Mouse (Mus musculus) urinary bladder, postnatal 14 days (tissue): ENCODE results near the gene Dhrs11.

ENCODE experiments used
- DNase-seq: peaks from one replicate; pipeline ENCODE4 v3.0.0; 2021; ENCODE audit warnings: low spot score

Gene Dhrs11

DNA sequence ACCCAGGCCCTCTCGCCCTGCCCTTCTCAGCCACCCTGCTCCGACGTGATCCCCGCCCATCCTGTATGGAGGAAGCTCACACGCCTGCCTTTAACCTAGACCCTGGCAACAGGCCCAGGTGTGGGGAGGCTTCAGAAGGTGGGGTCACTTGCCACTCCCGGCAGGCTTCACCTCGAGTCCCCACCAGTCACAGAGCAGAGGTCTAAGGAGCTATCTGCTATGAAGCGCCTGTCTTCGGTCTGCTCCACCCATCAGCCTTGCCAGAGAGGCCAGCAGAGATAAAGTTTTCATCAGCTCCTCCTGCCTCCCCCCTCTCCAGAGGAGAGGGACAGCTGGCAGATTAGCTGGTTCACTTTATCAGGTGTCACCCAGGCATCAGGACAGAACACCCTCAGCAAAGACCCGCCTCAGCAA is 5.3 kb downstream of the Dhrs11 start:
- DNase-seq, result no peak

DNA sequence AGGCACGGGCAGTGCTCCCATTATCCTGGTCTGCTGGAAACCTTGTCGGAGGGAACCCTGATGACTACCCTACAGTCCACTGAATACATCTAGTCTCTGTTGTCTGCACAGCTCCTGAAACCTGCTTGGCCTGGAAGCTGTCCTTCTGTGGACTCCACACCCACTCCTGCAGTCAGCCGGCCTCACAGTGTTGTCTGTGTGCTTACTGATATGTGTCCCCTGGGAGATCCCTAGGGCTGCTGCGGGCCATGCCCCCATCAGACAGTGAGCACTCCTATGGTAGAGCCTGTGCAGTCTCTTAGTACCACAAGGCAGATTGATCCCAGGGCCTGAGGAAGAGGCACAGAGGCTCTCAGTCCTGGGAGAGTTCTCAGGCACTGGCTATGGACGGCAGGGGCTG is 6.3 kb downstream of the Dhrs11 start:
- DNase-seq, result no peak

DNA sequence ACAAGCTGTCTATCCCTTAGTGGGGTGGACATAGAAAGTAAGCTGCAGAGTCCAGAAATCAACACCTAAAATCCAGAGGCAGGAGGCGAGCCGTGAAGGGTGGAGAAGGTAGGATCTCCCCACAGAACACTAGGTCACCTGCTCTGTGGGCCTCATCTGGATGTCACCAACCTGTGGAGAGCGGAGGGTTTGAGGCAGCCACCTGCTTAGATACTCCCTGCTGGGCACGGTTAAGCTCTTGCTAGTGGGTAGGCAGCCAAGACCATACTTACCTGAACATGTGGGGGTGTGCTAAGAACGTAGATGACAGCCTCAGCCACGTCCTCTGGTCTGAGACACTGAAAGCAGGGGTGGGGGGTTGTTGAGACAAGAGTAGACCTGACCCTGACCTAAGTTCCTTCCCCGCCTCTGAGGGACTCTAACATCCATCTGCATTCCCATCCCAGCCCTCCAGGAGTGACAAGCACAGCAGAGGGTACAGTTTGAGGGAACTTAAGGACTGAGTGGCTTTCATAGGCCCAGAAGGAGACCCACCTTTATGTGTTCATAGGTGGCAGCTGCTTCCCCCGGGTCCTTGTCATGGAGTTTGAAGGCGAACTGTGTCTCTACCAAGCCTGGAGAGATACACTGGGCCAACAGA is 7.5 kb downstream of the Dhrs11 start:
- DNase-seq, result no peak

DNA sequence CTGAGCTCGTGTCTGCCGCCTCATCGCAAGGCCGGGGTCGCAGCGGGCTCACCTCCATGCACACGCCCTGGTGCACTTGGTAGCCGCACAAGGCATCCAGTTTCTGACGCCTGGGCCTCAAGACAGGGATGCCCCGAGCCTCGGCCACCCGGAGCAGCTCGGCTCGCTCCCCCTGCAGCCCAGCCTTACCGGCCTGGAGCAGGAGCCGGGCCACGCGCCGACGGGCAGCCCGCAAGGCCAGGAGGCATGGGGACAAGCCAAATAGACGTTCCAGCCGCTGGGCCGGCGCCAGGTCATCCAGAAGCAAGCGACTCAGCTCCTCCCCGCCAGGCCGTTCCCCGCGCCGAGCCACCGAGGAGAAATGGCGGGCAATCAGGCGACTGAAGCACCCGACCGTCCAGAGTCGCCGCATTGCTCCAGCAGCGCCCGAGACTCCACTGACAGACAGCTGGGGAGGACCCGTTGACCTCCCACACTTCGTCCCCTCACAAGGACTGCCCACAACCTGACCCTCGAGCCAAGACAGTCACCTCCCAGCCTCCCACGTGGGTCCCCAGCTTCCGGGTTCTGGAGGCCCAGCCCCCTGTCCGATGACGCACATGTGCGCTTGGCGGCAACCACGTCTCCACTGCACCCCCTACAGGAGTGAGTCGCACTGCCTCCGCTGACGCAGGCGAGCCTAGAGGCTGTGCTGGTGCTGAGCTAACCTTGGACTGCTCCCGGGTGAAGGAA is 9.7 kb downstream of the Dhrs11 start, which contains the start of gene Mrm1:
TSS of gene Mrm1 (minus strand) at position 555 of the 732 bp plus-strand sequence.
- DNase-seq, result peak; percentile 95

DNA sequence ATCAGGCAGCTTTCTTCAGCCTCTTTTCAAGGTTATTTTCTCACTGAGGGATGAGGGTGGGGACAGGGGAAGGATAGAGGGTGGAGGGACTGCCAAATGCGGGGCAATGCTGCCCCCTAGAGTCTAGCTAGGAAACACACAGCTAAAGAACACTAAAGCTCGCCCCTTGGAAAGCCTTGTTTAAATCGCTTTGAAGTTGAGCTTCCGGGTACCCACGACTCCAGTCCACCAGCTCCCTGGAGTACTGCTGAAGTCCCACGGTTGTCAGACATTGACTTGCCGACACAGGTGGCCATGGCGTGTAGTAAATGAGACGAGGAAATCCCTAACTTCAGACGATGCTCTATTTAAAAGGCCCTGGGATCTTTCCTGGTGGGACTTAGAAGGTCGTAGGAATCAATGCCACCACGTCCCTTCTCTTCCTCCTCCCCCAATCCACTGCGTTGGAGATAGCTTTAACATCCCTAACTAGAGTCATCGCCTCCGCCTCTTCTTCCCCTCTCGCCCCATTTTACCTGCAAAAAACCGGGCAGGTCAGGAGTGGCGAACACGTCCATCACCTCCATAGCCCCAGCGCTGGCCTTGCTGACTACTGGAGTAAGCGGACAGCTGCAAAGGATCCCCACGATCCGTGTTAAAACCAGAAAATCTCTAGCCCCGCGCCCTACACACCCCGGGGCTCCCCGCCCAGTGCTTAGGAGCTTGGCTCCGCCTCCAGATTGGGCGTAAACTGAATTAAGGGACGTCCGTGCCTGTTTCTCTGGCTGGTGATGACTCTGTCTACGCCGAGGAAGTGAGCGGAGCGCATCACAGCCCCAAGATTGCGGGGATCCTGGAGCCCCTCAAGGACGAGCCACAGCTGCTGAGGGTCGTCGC is 10.5 kb downstream of the Dhrs11 start:
- peak; percentile 85 for DNase-seq

DNA sequence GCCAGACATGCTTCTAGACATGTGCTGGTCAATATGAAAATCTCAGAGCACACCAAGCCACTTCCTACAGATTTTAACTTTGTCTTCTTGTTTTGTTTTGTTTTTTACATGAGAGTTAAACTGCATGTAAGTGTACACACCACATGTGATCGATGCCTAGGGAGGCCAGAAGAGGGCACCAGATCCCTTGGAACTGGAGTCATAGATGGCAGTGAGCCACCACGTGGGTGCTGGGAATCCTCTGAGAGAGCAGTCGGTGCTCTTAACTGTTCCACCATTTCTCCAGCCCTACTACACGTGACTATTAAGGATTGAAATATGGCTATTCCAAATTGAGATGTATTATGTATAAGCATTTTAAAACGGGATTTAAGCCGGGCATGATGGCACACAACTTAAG is 11.4 kb downstream of the Dhrs11 start:
- DNase-seq, result no peak

DNA sequence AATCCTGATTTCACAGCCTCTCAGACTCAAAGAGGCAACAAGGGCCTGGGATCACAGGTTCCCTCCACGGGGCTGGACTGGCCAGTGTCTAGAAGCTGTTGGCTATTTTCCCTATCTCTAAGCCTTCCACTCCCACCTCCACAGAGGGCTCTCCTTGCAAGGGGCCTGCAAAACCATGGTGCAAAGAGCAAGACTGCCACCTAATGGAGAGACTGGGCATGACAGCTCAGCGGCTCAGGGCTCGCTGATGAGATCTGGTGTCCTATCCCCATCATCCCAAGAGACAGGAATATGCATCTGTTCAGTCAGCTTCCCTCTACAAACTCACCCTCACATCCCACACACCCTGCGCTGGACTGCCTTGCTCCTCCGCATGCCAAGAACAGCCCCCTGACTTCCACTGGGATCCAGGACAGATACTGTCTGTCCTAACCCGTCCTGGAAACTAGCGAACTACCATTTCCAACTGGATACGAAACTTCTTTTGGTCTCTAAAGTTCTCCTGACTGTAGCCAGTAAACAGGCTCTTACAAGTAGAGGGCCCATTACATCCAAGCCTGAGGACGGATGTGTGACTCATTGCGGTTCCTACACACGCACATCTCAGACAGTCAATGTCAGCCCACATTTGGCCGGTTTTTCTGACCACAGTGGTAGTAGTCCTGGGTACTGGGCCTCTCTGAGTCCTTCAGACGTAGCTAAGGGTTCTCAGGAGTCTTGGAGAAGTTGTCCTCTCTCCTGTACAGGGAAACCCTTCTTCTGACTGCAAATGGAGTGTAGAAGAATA is 14.9 kb downstream of the Dhrs11 start:
- DNase-seq, result peak; percentile 59

DNA sequence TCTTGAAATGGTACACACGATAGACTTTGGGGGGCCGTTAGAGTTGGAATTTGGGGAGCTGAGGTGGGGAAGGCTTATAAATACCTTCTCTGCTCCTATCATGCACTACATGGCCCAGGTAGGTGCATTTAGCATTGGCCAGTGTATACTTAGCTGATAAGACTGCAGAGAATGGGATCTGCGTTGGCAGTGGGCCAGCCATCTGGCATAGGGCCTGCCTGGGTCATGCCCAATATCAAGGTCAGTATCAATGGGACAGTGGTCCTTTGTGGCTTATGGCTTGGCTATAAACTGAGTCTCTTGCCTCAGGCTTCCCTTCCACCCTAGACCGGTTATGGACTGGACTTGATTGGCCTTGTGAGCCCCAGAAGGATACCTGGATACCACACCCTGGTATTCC is 24.4 kb downstream of the Dhrs11 start:
- no peak for DNase-seq

DNA sequence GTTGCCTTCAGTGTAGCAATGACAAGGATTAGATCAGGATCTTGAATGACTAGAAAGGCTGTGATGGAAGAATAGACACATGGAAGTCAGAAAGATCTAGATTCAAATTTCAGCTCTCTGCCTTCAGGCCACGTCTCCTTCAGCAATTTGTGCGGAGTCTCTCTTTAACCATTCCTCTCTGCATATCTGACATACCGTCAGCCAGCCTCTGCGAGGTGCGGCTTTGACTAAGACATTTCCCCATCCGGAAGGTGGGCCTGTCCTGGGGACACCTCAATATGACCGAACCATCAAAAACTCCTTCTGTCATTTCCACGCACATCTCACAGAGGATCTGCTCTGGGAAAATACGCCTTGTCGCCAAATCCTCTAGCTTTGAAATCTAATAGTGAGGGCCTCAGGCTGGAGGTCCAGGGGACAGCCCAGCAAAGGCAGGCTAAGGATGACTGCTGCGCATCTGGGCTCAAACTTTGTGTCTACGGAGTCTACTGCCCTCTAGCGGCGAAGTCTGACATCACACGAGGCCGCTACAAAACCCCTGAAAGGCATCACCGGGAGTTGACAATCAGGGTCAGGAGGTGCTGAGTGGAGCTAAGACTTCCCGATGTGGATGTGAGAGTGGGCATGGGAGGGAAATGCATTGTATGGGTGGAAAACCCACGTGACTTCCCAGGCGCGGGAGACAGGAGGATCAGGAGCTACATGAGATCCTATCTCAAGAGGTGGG is 31.0 kb downstream of the Dhrs11 start:
- DNase-seq, result peak; percentile 66

DNA sequence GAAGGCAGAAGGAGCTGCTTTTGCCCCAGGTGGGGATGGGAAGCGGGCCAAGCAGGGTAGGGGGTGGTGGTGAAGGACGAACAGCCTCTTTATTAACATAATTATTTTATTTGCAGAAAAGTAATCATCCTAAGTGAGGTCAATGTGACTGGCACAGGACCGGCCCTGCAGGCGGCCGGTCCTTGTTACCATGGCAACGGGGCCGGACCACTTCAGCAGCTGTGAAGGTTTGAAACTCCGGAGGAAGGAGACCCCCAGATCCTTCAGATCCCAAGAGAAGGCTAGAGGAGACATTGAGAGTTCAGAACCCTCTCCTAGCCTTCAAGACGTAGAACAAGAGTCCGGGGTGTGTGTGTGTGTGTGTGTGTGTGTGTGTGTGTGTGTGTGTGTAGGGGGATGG is 31.8 kb downstream of the Dhrs11 start:
- no peak for DNase-seq

DNA sequence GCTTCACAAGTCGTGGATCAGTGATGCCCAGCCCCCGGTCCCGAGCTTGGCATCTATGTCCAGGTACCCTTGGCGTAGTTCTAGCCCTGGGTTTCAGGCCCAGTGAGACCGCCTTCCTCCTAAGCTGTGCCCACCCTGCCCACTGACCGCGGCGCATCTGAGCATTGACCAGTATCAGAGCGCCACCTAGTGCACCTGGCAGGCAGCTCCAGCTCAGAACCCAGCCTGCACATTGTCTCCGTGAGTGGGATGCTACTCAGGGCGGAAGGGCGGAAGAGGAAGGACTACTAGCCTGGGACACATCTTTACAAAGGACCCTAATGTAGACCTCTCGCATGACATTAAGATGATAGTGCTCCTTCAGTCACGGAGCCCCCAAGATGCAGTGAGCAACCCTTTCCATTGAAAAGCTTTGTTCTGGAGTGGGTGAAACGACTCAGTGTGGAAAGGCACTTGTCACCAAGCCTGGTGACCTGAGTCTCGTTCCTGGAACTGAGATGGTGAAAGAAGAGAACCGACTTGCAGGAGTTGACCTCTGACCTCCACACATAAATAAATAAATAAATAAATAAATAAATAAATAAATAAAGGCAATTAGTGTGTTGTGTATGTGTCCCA is 34.2 kb downstream of the Dhrs11 start:
- DNase-seq, result peak; percentile 51

DNA sequence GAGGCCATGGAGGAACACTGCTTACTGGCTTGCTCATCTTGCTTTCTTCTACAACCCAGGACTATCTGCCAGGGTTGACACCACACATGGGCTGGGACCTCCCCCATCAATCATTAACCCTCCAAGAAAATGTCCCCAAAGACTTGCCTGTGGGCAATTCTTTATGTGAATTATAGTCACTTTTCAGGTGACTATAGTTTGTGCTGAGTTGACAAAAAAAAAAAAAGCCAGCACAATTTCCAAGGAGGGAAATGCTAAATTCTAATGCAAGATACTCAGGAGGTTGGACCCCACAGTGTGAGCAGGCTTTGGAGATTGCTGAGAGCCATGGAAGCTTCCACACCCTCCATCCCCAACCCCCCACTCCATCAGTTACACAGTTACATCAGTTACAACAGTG is 35.2 kb downstream of the Dhrs11 start:
- no peak for DNase-seq

DNA sequence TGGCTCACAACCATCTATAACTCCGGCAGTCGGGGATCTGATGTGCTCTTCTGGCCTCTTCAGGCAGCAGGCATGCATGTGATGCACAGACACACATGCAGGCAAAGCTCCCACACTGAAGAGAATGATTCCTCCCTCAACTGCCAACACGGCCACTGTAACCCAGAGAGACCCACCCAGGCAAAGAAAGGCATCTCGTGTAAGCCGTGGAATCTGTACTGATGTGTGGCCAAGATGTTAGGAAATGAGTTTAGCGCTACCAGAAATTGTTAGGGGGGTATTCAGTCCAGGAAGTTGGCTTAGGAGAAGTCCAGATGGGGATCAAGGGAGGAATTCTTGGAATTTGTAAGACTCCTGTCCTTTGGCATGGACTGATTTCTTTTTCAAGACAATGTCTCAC is 38.4 kb downstream of the Dhrs11 start:
- no peak for DNase-seq

DNA sequence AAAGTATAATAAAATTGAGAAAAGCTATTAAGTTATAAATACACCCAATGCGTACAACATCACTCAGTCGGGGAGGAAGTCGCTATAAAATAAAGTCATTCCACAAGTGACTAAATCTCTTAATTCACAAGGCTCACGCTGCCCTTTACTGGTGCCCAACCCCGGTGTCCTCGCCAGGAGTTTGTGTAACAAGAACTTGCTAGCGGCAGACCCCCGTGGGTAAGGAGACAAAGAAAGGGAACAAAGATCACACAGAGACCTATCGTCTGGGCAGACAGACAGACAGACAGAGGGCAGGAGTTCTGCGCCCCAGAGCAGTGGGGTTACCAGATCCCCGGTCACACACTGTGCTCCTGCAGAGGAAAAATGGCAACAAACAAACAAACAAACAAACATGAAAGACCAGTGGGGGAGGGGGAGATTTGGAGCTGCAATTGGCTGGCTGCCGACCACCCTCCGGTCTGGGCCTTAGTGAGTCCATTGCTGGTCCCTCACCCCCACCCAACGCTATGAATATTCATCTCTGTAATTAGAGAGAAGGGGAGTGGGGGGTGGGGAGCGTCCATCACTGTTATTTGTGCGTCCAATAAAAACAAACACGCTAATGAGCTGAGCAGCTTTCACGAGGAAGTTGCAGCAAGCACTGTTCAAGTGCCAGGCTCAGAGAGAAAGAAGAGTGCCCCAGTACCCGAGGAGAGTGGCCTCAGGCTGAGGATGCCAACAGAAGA is 48.5 kb downstream of the Dhrs11 start:
- DNase-seq, result no peak

DNA sequence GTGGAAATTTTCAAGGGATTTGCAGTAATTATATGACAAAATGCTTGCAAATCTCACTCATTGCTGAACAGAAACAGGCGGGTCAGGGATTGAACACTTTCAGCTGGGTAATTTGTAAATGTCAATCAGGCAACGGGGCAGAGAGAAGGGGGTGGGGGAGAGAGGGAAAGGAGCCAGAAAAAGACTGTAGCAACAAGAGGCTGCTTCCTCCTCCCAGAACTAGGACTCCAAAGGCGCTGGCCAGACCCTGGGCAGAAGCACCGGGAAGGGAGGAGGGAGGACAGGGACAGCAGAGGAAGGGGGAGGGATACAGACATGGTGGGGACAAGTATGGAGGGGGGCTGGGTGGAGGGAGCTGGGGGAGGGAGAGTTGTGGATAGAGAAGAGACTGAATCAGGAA is 53.2 kb downstream of the Dhrs11 start:
- no peak for DNase-seq

DNA sequence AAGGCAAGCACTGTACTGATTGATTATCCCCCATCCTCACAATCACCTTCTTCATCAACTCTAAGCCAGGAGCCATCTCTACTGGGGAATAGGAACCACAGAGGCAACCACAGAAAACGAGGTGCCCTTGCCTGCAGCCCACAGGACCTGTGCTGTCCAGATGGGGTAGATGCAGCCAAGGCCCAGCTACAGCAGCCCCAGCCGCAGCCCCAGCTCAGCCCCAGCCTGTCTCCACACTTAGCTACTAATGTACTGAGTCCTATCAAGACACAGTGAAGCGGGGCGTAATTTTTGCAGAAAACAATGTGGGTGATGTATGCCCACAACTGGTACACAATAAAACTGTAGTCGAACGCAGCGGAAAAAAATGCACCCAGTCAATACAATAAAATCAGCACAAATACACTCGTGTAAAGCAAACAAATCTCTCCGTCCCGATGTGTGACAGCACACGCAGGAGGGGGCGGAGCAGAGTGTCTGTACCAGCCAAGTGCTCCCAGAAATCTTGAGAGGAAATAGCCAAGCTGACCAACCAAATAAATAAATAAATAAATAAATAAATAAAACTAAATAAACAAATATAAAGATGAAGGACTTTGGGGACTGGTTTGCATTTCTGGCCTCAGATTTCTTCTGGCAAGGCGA is 53.8 kb downstream of the Dhrs11 start:
- no peak for DNase-seq
